Mouse (Mus musculus) adrenal gland, postnatal 36 days (tissue): ENCODE results near the gene Cuta. TPM values are rescaled to one million over a fixed set of nuclear protein-coding genes. Genes with fewer than 3 reads are reported as not detected.
A peak's percentile ranks its signal among the peaks of the same experiment; 100 is the strongest.
"Not testable (repeated sequence)": the region's sequence is repeated elsewhere in the genome, so short reads cannot be mapped to it uniquely, and the experiment has no call there.

Experiments used
- DNase-seq, 2 experiments: peaks; one replicate each; pipeline ENCODE4 v3.0.0; 2021; ENCODE audit warnings: mixed read lengths in 1 of 2
- long read RNA-seq, 2 experiments: library from polyadenylated mRNA; stranded (forward); transcript quantifications; one replicate each; pipeline ENCODE4 v2.0.0; 2021; ENCODE audit warnings: borderline sequencing depth in 2 of 2
- total RNA-seq, 2 experiments: library from RNA; stranded (reverse); gene quantifications; 2 replicates each; pipeline ENCODE4 v1.2.3; 2021

Cuta gene
- total RNA-seq = 100 to 1,000 TPM; 129 to 165 TPM
- long read RNA-seq, experiment 1, transcript Cuta-201 (7 exons, 741 nt) = major isoform, 62 of 163 reads
- long read RNA-seq, experiment 1, transcript Cuta-213 (5 exons, 785 nt) = minor isoform, 6 of 163 reads
- long read RNA-seq, experiment 1, transcript Cuta-202 (6 exons, 662 nt) = minor isoform, 6 of 163 reads
- long read RNA-seq, experiment 1, partial matches to known transcripts = 49 of 163 reads
- long read RNA-seq, experiment 1, other reads (novel, unspliced or antisense) = 34 of 163 reads
- long read RNA-seq, experiment 2, transcript Cuta-201 (7 exons, 741 nt) = major isoform, 24 of 61 reads
- long read RNA-seq, experiment 2, partial matches to known transcripts = 18 of 61 reads
- long read RNA-seq, experiment 2, other reads (novel, unspliced or antisense) = 12 of 61 reads

DNA sequence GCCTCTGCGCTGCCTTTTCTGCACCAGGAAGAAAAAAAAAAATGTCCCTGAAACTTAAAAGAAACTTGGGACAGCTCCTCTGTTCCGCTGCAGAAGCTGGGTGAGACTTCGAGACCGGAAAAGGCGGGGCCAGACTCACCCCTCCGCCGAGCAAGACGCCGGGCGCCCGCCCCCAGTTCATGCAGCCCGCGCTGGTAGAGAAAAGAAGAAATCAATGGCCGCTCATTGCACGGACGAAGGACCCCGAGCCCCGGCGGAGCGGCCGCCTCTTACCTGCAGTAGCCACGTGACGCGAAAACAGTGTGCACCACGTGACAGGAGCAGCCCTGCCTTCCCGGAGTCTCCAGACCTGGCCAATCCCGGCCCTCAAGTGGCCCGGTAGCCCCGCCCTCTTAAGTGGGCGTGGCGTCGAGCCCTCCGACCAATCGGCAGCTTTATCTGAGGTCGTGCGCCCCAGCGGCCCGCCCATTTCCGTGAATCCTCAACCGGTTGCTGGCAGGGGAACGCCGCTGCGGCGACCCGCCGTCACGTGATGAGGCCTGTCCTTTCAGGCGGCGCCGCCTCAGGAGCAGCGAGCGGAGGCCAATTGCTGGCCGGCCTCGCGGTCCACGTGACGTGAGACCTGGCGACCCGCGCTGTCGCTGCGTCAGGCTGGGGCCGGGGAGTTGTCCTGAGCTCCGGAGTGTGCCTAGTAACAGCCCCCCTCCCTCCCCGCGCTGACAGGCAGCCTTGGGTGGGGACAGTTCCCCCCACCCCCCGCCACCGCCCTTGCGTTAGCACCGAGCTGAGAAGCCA is at the start of gene Cuta:
Gene Cuta (minus strand): TSS at position 392 of the 795 bp plus-strand sequence.
- DNase-seq = peak; percentile 99 to 100

DNA sequence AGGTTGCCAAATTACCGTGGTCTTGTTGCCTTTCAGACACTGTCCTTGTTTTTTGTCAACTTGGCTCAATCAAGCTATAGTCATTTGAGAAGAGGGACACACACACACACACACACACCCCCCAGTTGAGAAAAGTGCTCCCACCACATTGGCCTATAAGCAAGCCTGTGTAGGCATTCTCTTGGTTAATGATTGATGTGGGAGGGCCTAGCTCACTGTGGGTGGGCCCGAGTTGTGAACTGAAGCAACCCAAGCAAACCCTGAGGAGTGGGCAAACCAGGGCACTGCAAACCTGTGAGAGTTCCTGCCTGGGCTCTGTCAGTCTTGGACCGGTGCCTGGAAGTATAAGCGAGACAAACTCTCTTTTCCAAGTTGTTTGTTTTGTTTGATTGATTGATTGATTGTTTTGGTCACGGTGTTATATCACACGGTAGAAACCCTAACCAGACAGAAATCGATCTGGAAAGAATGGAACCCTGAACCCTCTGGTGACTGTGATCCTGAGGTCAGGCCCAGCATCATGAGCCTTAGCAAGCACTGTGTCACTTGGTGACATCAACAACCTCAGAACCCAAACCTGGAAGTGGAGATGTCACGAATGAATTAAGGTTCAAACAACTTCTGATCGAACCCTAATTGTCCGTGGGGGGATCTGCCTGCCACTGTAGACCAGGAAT is 46.3 kb upstream of the Cuta start:
- no peak for DNase-seq

DNA sequence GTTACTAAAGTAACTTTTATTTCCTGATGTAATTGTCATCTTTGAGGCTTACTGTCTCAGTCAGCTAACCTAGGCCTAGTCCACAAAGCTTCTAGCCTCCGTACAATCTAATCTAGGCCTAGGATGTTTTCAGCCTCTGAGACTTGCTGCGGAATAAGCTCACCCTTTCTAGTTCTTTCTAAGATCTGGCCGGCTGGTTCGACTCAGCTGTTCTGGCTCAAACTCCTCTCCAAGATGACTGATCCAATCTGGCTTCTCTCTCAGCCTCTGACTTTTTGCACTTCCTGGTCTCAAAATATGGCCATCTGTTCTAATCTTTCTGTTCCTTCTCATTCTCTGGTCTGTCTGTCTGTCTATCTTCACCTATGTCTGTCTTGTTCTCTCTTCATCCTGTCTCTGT is 44.0 kb upstream of the Cuta start:
- no peak for DNase-seq

DNA sequence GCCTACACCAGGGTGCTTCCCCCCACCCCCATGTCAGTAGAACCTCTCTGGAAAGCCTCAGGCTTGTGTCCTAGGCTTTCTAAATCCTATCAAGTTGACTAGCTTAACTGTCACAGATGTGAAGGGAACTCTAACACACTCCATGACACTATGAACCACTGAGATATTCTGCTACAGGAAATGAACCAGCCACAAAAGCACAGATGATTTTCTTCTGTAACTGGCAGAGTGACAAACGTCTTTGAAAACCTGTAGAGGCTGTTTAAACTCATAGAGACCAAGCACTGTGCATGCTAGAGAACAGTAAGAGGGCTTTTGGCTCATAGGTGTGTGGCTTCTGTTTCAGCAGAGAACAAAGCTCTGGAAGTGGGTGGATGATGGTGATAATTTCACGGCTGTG is 41.7 kb upstream of the Cuta start:
- no peak for DNase-seq

DNA sequence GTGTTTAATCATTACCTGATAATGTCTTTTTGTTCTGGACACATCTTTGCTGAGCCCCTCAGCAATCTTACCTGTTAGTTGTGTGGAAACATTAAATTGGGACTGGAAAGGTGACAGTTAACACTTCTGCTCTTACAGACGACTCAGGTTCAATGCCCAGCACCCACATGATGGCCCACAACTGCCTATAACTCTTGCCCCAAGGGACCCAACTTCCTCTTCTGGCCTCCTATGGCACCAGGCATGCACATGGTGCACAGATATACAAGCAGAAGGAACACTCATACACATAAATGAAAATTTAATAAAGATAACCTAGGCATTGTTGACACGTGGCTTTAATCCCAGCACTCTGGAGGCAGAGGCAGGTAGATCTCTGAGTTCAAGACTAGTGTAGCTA is 40.1 kb upstream of the Cuta start:
- no peak for DNase-seq

DNA sequence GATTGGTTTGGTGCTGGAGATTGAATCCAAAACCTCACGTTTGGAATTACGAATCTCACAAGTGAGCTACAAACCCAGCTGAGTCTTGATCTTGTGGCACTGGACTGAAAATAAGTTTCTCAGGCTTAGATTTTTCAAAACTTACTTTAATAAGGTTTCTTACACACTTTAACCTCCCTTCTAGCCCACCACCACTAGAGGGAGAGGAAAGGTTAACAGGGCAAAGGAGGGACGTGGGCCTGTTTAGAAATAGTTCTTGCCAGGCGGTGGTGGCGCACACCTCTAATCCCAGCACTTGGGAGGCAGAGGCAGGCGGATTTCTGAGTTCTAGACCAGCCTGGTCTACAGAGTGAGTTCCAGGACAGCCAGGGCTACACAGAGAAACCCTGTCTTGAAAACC is 38.0 kb upstream of the Cuta start:
- not testable (repeated sequence) for DNase-seq

DNA sequence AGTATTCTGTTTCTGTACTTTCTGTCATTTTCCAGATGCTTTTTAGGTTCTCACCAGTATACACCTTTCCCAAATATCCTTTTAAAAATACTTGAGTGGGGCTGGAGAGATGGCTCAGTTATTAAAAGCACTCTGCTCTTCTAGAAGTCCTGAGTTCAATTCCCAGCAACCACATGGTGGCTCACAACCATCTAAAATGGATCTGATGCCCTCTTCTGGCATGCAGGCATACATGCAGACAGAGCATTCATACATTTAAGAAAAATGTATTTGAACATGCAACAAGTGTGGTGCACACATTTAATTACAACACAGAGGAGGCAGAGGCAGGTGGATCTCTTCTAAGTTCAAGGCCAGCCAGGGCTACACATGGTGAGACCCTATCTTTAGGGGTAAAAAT is 36.0 kb upstream of the Cuta start:
- no peak for DNase-seq

DNA sequence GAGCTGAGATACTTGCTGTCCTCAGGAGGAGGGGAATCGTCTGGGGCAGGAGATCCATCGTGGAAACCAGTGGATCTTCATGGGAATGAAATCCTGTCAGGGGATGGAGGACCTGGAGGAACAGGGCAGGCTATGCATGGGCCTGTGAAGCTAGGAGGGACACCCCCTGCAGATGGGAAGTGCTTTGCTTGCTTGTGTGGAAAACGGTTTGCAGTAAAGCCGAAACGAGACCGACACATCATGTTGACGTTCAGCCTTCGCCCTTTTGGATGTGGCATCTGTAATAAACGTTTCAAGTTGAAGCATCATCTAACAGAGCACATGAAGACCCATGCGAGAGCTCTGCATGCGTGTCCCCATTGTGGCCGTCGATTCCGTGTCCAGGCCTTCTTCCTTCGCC is 35.2 kb upstream of the Cuta start:
- no peak for DNase-seq

DNA sequence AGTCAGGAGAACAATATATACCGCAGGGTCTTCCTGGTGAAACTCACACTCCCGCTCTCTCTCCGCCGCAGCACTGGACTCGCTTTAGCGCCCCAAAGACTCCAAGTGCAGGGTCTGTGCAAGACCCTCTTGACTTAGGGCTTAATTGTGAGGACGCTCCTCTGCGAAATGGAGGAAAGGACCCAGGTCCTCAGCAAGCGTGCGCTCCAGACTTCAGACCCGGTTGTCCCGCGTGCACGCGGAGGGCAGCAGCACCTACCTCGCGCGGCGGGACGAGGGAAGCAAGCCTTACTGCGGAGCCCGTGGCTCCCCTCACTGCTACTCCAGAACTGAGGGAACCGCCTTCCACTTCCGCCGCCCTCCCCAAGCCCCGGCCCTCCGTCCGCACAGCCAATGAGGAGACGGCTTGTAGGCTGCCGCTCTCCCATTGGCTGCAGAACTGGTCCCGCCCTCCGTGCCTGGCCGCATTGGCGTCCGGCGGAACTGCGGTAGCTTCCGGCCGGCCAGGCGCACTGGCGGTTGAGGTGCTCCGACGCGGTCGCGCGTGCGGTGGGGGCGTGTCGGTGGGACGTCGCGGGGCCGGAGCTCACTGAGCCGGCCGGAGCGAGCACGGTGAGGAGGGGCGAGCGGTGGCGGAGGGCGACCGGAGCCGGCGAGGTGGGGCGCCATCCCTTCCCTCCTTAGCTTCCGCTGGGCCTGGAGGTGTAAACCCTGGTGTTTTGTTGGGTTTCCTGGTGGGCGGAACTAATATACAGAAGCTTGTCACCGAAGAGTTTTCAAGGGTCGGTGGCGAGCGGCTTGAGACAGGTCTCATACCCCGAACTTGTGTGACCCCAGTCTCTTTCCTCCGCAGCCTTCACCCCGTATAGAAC is 33.6 kb upstream of the Cuta start, which contains the start of gene Zbtb9:
Gene Zbtb9 (plus strand): TSS at position 465 of the 872 bp plus-strand sequence.
- DNase-seq = peak; percentile 98

DNA sequence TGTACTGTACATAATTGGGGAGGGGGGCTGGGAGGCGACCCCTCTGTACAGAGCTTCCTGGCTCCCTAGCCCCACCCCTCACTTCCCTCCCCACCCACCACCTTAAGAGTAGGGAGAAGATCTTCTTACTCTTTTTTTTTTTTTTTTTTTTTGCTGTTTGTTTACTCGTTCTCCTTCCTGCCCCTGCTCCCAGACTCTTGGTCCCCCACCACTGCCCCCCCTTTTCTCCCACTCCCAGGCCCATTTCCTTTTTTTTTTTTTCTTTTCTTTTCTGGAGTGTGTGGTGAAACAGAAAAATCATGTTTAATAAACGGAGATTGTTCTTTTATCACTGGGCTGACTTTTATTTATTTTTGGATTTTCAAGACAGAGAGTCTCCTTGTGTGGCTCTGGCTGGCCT is 32.7 kb upstream of the Cuta start:
- no peak for DNase-seq

DNA sequence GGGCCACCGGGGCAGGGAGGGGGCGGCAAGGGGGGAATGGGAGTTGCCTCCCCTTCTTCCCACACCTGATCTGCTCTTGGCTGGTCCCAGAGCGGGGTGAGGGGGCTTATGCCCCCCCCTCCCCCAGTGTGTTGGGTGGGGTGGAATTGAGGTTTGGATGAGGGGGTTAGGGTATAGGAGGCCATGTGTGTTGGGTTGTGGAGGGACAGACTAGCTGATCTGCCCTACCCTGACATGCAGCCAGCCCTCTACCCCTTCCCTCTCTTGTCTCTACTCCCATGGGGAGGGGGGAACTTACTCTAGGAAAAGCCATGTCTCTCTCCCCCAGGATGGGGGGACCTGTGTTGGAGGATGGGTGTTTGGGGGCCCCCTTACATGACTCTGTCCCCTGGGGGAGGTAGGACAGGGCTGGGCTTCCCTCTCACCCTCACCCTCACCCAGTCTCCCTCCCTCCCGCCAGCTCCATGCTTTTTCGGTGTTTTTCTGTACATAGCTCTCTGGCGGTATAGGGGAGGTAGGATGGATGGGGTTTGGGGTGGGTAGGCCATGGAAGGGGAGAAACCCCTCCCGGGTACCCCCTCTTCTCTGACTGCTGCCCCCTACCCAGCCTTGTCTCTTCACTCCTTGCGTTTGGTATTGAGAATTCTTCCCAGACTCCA is 32.0 kb upstream of the Cuta start:
- DNase-seq = no peak

DNA sequence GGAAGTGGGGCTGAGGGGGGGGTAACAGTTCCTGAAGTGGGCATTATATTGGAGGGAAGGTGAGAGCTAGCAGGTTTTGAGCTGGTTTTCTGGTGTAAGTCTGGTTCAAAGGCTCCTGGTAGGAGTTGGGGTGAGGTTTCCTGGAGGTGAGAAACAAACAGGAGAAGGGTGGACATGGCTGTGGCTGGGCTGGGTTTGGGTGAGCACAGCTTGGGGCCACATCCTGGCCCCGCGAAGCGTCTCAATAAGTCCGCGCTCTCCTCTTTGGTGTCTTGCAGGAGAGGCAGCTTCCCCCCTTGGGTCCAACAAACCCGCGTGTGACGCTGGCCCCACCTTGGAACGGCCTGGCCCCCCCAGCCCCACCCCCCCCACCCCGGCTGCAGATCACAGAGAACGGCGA is 30.9 kb upstream of the Cuta start:
- no peak for DNase-seq

DNA sequence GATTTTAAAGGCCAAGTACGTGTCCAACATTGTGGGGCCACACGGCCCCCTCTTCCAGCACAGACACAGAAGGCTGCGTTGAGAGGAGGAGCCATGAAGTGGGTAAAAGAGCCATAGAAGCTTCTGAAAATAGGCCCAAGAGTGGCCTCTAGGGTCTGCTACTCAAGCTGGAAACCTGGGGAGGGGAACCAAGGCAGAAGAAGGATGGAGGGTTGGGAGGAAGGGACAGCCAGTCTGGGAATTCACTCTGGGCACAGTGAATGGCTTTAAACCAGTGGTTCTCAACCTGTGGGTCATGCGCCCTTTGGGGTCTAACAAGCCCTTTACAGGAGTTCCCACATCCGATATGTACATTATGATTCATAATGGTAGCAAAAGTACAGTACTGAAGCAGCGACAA is 29.9 kb upstream of the Cuta start:
- no peak for DNase-seq

DNA sequence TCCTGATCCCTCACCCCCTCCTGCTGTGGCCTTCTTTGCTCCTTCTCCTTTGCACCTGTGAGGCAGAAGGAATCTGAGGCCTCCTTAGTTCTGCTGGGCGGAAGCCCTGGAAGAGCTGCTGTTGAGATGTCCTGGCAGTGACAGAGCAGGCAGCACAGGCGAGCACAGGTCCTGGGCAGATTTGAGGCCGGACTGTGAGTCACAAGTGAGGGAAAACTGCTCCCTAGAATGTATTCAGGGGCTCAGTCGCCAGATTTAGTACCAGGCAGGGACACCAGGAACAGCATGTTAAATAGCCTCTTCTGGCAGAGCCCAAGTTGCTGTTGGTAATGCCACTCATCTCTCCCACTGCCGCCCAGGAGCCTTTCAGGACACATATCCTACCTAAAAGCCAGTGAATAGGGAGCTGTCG is 28.8 kb upstream of the Cuta start:
- DNase-seq = no peak

DNA sequence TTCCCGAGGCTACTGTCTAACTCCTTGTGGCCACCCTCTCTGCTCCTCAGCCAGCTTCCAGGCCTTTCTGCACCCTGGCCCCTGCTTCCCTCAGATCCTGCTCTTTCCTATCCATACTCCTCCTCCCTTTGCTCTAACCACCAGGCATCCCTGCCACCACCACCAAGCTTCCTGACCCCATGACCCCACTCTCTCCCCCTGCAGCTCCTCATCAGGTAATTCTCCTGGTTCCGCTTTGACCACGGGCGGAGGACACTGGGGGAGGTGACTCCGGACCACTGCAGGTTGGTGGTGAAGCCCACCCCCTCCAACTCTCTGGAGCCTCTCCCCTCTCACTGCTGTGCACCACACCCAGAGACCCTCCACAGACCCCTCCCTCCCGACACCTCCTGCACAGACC is 28.1 kb upstream of the Cuta start:
- no peak for DNase-seq

DNA sequence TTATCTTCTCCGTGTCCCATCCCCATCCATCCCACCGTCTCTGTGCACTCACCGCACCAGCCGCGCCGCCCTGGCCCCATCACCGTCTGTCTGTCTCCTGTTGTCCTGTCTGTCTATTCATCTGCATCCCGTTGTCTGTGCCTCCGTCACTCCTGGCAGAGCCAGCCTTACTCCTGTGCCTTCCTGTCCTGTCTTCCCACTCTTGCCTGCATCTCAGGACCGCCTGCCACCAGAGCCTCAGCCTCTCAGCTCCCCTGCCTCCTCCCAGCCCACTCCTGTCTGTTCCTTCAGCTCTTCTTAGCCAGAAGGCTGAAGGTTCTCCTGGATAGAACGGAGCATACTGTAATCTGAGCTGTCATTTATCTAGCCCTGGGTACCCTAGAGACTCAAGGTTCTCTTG is 27.6 kb upstream of the Cuta start:
- no peak for DNase-seq

DNA sequence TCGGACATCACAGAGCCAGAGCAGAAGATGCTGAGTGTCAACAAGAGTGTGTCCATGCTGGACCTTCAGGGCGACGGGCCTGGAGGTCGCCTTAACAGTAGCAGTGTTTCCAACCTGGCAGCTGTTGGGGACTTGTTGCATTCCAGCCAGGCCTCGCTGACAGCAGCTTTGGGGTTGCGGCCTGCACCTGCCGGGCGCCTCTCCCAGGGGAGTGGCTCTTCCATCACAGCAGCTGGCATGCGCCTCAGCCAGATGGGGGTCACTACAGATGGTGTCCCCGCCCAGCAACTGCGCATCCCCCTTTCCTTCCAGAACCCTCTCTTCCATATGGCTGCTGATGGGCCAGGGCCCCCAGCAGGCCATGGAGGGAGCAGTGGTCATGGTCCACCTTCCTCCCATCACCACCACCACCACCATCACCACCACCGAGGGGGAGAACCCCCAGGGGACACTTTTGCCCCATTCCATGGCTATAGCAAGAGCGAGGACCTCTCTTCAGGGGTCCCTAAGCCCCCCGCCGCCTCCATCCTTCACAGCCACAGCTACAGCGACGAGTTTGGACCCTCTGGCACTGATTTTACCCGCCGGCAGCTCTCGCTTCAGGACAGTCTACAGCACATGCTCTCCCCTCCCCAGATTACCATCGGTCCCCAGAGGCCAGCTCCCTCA is 22.3 kb upstream of the Cuta start:
- no peak for DNase-seq

DNA sequence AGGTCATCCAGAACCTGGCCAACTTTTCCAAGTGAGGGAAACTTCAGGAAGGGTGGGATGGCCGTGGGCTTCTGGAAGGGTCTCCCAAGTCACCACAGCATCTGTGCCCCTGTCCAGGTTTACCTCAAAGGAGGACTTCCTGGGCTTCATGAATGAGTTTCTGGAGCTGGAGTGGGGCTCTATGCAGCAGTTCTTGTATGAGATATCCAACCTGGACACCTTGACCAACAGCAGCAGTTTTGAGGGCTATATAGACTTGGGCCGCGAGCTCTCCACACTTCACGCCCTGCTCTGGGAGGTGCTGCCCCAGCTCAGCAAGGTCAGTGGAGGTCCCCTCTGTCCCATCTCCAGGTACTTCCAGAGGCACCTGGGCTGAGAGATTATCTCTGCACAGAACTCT is 20.4 kb upstream of the Cuta start:
- no peak for DNase-seq

DNA sequence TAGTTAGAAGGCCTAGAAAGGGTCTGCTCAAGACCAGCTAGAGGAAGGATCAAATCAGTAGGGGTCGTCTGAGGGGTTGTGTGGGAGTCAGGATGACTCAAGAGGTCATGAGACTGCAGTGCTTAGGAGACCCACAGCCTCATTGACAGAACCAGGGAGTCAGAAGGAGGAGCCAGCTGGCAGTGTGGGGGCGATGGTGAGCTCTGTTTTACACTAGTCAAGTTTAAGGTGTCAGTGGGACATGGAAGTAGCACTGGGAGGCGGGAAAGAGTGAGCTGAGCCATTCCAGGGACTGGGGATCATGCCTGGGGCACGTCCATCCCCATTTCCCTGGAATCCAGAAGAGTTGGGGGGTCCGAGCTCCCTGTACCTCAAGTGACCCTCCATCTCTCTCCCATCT is 19.5 kb upstream of the Cuta start:
- DNase-seq = no peak

DNA sequence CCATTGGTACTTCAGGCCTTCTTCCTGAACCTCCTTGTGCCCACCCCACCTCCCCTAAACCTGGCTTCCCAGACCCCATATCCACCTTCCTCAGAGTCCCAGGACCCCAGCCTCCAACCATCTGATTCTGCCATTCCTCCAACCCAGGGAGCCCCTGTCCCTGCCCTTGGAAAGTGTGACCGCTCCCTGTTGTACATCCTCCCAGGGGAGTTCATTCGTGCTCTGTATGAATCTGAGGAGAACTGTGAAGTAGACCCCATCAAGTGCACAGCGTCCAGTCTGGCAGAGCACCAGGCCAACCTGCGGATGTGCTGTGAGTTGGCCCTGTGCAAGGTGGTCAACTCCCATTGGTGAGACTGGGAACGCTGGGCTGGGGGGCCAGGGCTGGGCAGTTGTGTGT is 18.5 kb upstream of the Cuta start:
- no peak for DNase-seq

DNA sequence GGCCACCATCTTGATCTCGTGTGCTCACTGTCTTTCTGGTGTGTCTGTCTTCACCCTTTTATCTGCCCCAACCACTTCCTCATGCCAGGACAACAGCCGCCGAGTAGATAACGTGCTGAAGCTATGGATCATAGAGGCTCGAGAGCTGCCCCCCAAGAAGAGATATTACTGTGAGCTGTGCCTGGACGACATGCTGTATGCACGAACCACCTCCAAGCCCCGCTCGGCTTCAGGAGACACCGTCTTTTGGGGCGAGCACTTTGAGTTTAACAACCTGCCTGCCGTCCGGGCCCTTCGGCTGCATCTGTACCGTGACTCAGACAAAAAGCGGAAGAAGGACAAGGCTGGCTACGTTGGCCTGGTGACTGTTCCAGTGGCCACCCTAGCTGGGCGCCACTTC is 17.5 kb upstream of the Cuta start:
- DNase-seq = no peak
